Mouse (Mus musculus) heart, embryonic 16.5 days (tissue): ENCODE data around the gene Gm7073. TPM values are rescaled to one million over a fixed set of nuclear protein-coding genes. Genes with fewer than 3 reads are reported as not detected.
A peak's percentile ranks its signal among the peaks of the same experiment; 100 is the strongest.

Source experiments
- ATAC-seq: fragments of 200-750 bp; cut with Nextera tagmentation; replicated peaks from 2 replicates; pipeline ENCODE4 v1.8.0; 2017; ENCODE audit warnings: moderate number of reproducible peaks; ENCODE audit not compliant: insufficient read depth, low FRiP score; ENCODE audit errors: extremely low read depth
- H3K27ac ChIP-seq: fragments of 300-500 bp; sonication (generic); 2 replicates; pipeline ENCODE4 v1.5.1; 2014; ENCODE audit warnings: mild to moderate bottlenecking, low read length, control low read depth, moderate library complexity
- H3K27me3 ChIP-seq: fragments of 300-500 bp; sonication (generic); 2 replicates; pipeline ENCODE4 v1.6.1; 2014; ENCODE audit warnings: low read length, mixed read lengths; ENCODE audit not compliant: control insufficient read depth, insufficient read depth
- H3K36me3 ChIP-seq: fragments of 300-500 bp; sonication (generic); 2 replicates; pipeline ENCODE4 v1.6.1; 2014; ENCODE audit not compliant: control insufficient read depth, insufficient read depth
- H3K4me1 ChIP-seq: fragments of 300-500 bp; sonication (generic); 2 replicates; pipeline ENCODE4 v1.6.1; 2014; ENCODE audit warnings: low read length, mixed read lengths; ENCODE audit not compliant: control insufficient read depth, insufficient read depth
- H3K4me2 ChIP-seq: fragments of 300-500 bp; sonication (generic); 2 replicates; pipeline ENCODE4 v1.6.1; 2014; ENCODE audit warnings: low read depth, mild to moderate bottlenecking, control low read depth, low read length
- H3K4me3 ChIP-seq: fragments of 300-500 bp; sonication (generic); 2 replicates; pipeline ENCODE4 v1.5.1; 2014; ENCODE audit warnings: mild to moderate bottlenecking, control low read depth, low read length
- H3K9ac ChIP-seq: fragments of 300-500 bp; sonication (generic); 2 replicates; pipeline ENCODE4 v1.6.1; 2014; ENCODE audit warnings: low read length, control low read depth
- H3K9me3 ChIP-seq: fragments of 300-500 bp; sonication (generic); replicated peaks from 2 replicates; pipeline ENCODE4 v1.6.1; 2016; ENCODE audit warnings: low read length; ENCODE audit not compliant: control insufficient read depth
- WGBS: fragments of 180-500 bp; shearing (Covaris S2); extraction: QIAGEN DNeasy Blood & Tissue Kit; methylation state at CpG from one replicate; pipeline ENCODE4 v1.1.7; 2014; 5-methylcytosine and 5-hydroxymethylcytosine counted together
- polyA plus RNA-seq: library from polyadenylated mRNA; unstranded; fragments of >200 nt; fragmentation: Nextera tagmentation; extraction: Ambion mirVana; gene quantifications from 2 replicates; pipeline ENCODE4 v1.2.1, GENCODE M21; 2015

Gene Gm7073
- polyA plus RNA-seq, 1 experiment from 2014 or later: not detected

DNA sequence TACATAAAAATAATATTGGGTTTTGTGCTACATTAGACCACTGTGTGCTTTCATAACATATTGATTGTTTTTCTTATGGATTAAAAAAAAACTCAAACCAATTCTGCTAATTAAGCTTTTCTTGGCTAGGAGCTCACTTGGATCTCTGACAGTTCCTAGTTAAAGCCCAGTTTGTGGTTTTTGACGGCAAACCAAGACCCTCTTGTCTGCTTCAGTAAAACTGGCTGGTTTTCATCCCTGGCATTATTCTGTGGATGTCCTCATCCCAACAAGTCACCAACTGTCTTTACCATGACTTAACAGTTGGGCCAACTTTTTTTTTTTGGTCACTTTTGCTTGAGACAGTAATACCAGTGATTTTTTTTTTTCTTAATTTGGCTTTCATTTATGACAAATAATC is 3.9 kb upstream of the Gm7073 start:
- no peak overlapping the region for H3K9ac ChIP-seq

DNA sequence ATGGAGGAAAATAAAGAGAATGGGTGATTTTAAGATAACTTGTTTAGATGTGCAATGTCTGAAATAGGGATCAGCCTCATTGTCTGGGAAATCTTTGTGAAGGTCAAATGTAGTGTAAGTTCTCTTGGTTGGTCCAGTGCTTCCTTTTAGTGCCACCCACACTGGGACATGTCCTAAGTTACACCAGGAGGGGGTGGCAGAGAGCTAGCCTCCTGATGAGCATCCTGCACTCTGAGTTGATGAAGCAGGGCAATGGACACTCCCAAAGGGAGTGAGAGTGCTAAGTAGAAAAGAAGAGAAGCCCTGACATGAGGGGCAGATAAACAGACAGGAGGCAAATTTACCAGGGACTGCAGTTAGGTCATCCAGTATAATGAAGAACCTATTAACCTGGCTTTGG is 35.1 kb downstream of the Gm7073 start:
- ATAC-seq: no peak

More for the DNA sequence above, 3.9 kb upstream of the Gm7073 start:
- H3K4me1 ChIP-seq: no peaks in the 10 kb centered on the region
- H3K27me3 ChIP-seq: no peaks in the 10 kb centered on the region
- no peak for ATAC-seq
- H3K36me3 ChIP-seq: no peaks in the 10 kb centered on the region
- H3K4me2 ChIP-seq: no peak overlapping the region
- no peaks in the 10 kb centered on the region for H3K9me3 ChIP-seq
- H3K4me3 ChIP-seq: no peak overlapping the region
- 57% methylated on average over 1 of the region's 1 CpGs for WGBS
- no peak overlapping the region for H3K27ac ChIP-seq

DNA sequence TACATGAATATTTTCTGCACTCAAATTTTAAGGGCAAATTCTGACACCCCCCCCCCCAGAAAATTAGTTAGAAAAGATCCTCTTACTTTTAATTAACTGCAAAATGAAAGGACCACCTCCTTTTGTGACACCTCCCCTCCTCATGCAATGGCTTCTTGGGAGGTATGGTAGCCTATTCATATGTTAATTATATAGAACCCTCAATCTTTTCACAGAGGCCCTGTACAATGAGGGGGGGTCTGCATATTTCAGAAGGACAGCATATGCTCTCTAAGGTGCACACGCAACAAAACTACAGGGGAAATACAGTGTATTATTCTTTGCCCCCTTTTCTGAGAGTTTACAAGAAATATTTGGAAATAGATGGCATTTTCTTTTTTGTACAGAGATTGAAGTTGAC is 41.3 kb downstream of the Gm7073 start:
- WGBS: 74% methylated on average over 1 of the region's 1 CpGs
- Histone ChIP-seq H3K9me3 (no peaks in the 10 kb centered on the region), H3K4me2 (no peak overlapping the region)

More for the DNA sequence above, 35.1 kb downstream of the Gm7073 start:
- Histone ChIP-seq H3K9me3 (no peaks in the 10 kb centered on the region), H3K4me1 (no peaks in the 10 kb centered on the region), H3K4me3 (no peak overlapping the region), H3K4me2 (no peak overlapping the region), H3K36me3 (no peaks in the 10 kb centered on the region), H3K27ac (no peak overlapping the region), H3K9ac (no peak overlapping the region), H3K27me3 (no peaks in the 10 kb centered on the region)

DNA sequence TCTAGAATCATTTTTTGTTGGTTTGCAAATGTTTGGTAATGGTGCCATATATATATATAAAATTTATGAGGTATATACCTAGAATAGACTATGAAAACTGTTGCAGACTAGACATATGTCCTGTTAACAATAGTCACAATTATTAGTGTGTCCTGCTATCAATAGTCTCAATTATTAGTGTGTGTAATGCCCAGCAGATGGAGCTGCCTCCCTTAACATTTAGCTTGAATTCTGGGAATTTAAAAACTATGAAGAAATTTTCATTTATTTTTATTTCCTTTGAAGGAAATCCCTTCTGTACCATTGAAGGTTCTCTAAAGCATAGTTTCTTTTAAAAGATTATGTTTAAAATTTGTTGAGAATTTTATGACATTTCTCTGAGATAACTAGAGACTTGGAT is 43.7 kb downstream of the Gm7073 start:
- Histone ChIP-seq H3K9me3 (no peaks in the 10 kb centered on the region), H3K4me1 (no peaks in the 10 kb centered on the region), H3K4me2 (no peak overlapping the region), H3K4me3 (no peak overlapping the region), H3K27ac (no peak overlapping the region), H3K9ac (no peak overlapping the region), H3K36me3 (no peaks in the 10 kb centered on the region), H3K27me3 (no peaks in the 10 kb centered on the region)
- ATAC-seq: no peak

More for the DNA sequence above, 41.3 kb downstream of the Gm7073 start:
- Histone ChIP-seq H3K9ac (no peak overlapping the region), H3K27me3 (no peaks in the 10 kb centered on the region), H3K27ac (no peak overlapping the region), H3K4me1 (no peaks in the 10 kb centered on the region), H3K4me3 (no peak overlapping the region), H3K36me3 (no peaks in the 10 kb centered on the region)
- no peak for ATAC-seq

DNA sequence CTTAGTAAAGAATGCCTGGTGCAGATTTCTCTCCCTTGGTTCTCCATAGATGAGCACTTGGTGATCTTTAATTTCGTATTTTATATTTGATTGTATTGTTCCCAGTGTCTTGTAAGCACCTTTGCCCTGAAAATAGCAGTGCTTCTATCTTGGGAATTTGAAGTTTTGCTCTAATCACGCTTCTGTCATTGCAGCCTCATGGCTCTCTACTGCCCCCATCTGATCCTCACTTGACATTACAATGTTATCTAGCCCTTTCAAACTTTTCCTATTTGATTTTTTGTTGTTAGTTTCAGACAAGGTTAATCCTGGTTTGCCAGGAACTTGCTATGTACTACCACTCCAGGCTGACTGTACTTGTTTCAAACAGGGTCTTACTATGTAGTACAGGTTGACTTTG is 75.3 kb downstream of the Gm7073 start:
- ATAC-seq: no peak
- no peak overlapping the region for H3K4me3 ChIP-seq
- H3K9me3 ChIP-seq: no peaks in the 10 kb centered on the region
- no peak overlapping the region for H3K27ac ChIP-seq
- WGBS: 7% methylated on average over 2 of the region's 2 CpGs
- no peaks in the 10 kb centered on the region for H3K4me1 ChIP-seq
- no peak overlapping the region for H3K4me2 ChIP-seq
- no peaks in the 10 kb centered on the region for H3K27me3 ChIP-seq
- no peaks in the 10 kb centered on the region for H3K36me3 ChIP-seq
- H3K9ac ChIP-seq: no peak overlapping the region

DNA sequence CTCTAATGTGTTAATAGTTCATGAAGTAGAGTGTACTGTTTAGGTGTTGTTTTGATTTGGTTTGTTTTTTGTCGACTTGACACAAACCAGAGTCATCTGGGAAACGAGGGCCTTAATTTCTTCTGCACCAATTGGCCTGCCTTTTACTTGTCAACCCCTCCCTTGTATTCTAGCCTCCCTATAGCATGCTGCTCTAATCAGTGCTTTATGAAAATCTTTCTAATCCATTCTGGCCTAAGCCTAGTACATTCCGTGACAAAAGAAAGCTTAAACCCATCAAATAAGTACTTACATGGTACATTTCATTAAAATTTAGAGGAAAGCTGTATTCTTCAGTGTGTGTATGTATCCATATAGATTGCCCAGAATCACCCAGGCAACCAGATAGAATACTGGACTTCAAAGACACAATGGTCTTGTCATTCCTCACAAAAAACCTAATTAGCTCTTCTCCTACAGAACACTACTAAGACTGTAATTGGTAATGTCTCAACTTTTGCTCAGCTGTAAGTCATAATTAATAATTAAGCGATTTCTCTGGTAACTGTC is 124.4 kb downstream of the Gm7073 start:
- H3K4me2 ChIP-seq: no peak overlapping the region
- no peak overlapping the region for H3K27ac ChIP-seq
- no peaks in the 10 kb centered on the region for H3K27me3 ChIP-seq
- no peaks in the 10 kb centered on the region for H3K9me3 ChIP-seq
- H3K36me3 ChIP-seq: no peaks in the 10 kb centered on the region
- H3K4me1 ChIP-seq: no peaks in the 10 kb centered on the region
- WGBS: 55% methylated on average over 4 of the region's 4 CpGs
- H3K4me3 ChIP-seq: no peak overlapping the region
- H3K9ac ChIP-seq: no peak overlapping the region
- ATAC-seq: no peak

DNA sequence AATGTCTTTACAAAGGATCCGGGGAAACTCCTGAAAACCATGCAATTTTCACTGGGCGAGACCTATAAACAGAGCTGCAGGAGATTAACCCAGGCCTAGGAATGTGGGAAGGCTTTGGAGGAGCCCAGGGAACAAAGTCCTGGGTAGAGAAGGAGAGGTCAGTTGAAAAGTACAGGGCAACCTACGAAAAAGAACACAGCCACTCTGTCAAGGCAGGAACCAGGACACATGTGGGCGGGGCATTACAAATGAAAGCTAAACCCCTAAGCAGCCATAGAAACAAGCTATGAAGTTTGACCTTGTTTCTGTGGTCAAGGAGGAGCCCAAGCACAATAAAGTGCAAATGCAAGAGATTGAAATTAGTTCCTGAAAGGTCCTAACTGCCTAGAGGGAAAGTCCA is 133.4 kb downstream of the Gm7073 start:
- Histone ChIP-seq H3K9me3 (no peaks in the 10 kb centered on the region), H3K36me3 (no peaks in the 10 kb centered on the region), H3K4me1 (no peaks in the 10 kb centered on the region), H3K27me3 (no peaks in the 10 kb centered on the region), H3K9ac (no peak overlapping the region), H3K4me3 (no peak overlapping the region), H3K4me2 (no peak overlapping the region), H3K27ac (no peak overlapping the region)
- ATAC-seq: no peak
- 65% methylated on average over 4 of the region's 4 CpGs for WGBS

DNA sequence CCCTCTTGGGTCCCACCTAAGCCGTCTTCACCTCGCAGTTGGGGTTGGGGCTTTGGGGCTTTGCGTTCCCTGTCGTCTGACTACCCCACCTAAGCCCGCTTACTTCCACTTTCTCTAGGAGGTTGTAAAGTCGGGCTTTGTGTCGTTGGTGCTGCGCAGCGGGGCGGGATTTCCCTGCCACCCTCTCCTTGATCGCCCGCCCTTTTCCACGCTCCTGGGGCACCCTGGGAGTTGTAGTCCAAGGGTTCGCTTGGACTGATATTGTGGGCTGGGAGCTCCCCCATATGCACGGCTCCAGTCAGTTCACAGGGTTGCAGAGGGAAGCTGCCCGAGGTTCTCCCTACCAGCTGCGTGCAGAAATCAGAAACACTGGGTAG is 134.4 kb downstream of the Gm7073 start:
- Histone ChIP-seq H3K27ac (peak overlapping the region; percentile 95), H3K9ac (peak overlapping the region; percentile 89)
- 5% methylated on average over 17 of the region's 17 CpGs for WGBS

DNA sequence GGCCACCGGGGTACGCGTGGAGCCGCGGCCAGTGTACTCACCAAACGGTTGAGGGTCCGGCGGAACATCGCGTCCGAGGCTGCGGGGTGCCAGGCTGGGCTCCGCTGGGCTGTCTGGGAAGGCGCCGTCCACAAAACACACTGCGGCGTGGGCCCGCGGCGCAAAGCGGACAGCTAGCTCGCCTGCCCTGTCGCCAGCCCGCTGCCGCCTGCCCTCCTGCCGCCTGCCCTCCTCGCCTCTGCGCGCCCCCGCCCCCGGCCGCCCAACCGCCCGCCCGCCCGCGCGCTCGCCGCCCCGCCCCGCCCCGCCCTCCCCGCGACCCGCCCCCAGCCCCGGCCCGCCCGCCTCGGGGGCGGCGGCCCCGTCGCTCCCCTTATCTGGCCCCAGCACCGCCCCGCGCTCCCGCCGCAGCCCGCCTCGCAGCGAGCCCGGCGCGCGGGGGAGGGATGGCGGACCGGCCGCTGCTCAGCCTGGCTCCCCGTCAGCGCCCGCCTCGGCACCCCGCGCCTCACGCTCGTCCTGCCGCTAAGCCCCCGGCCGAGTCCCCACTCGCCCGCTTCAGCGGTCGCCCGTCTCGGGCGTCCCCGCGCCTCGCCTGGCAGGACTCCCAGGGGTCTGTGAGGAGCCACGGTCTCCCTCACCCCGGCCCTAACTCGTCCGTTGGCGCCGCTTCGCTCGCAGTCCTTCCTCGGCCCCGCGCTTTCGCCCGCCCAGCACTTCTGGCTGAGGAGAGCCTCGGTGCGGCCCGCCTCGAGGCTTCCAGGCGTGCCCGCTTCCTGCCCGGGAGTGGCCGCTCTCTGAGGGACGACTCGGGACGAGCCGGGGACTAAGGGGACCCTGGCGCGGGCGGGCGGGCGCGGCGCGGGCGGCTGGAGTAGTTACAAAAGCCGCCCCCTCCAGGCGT is 135.0 kb downstream of the Gm7073 start:
- Histone ChIP-seq H3K9ac (peak overlapping the region; percentile 89), H3K4me3 (peak overlapping the region; percentile 77), H3K27me3 (no peaks in the 10 kb centered on the region), H3K27ac (peak overlapping the region; percentile 95), H3K4me1 (no peaks in the 10 kb centered on the region), H3K9me3 (no peaks in the 10 kb centered on the region), H3K36me3 (no peaks in the 10 kb centered on the region), H3K4me2 (peak overlapping the region; percentile 65)
- 14% methylated on average over 41 of the region's 126 CpGs for WGBS
- ATAC-seq: peak; percentile 85

More for the DNA sequence above, 134.4 kb downstream of the Gm7073 start:
- peak; percentile 91 for ATAC-seq
- H3K36me3 ChIP-seq: no peaks in the 10 kb centered on the region
- H3K4me3 ChIP-seq: peak overlapping the region; percentile 77
- H3K9me3 ChIP-seq: no peaks in the 10 kb centered on the region
- no peaks in the 10 kb centered on the region for H3K4me1 ChIP-seq
- H3K27me3 ChIP-seq: no peaks in the 10 kb centered on the region
- H3K4me2 ChIP-seq: peak overlapping the region; percentile 51
